Mouse (Mus musculus) forebrain, embryonic 15.5 days (tissue): ENCODE data around the gene Itgam. TPM values are rescaled to one million over a fixed set of nuclear protein-coding genes. Genes with fewer than 3 reads are reported as not detected.

ENCODE experiments used
- ATAC-seq: fragments of 200-750 bp; cut with Nextera tagmentation; replicated peaks from 2 replicates; pipeline ENCODE4 v1.8.0; 2017; ENCODE audit warnings: mild to moderate bottlenecking, moderate TSS enrichment, moderate library complexity
- H3K27ac ChIP-seq: fragments of 300-500 bp; sonication (generic); replicated peaks from 2 replicates; pipeline ENCODE4 v1.5.1; 2015; ENCODE audit warnings: mild to moderate bottlenecking, inconsistent platforms
- H3K27me3 ChIP-seq: fragments of 300-500 bp; sonication (generic); 2 replicates; pipeline ENCODE4 v1.6.1; 2015; ENCODE audit warnings: inconsistent platforms
- H3K36me3 ChIP-seq: fragments of 300-500 bp; sonication (generic); 2 replicates; pipeline ENCODE4 v1.6.1; 2015; ENCODE audit warnings: mild to moderate bottlenecking, inconsistent platforms
- H3K4me1 ChIP-seq: fragments of 300-500 bp; sonication (generic); 2 replicates; pipeline ENCODE4 v1.6.1; 2015; ENCODE audit warnings: inconsistent platforms
- H3K4me2 ChIP-seq: fragments of 300-500 bp; sonication (generic); replicated peaks from 2 replicates; pipeline ENCODE4 v1.6.1; 2015; ENCODE audit warnings: mild to moderate bottlenecking, inconsistent platforms
- H3K4me3 ChIP-seq: fragments of 300-500 bp; sonication (generic); 2 replicates; pipeline ENCODE4 v1.5.1; 2015; ENCODE audit warnings: mild to moderate bottlenecking, inconsistent platforms
- H3K9ac ChIP-seq: fragments of 300-500 bp; sonication (generic); replicated peaks from 2 replicates; pipeline ENCODE4 v1.6.1; 2015; ENCODE audit warnings: mild to moderate bottlenecking, inconsistent platforms
- H3K9me3 ChIP-seq: fragments of 300-500 bp; sonication (generic); 2 replicates; pipeline ENCODE4 v1.6.1; 2016; ENCODE audit warnings: inconsistent platforms
- WGBS: fragments of 180-500 bp; shearing (Covaris S2); methylation state at CpG from one replicate; pipeline ENCODE4 v1.1.7; 2015; ENCODE audit warnings: mixed read lengths; 5-methylcytosine and 5-hydroxymethylcytosine counted together
- polyA plus RNA-seq: library from polyadenylated mRNA; unstranded; fragments of >200 nt; fragmentation: Nextera tagmentation; extraction: Ambion mirVana; gene quantifications from 2 replicates; pipeline ENCODE4 v1.2.1, GENCODE M21; 2015

The Itgam gene
- polyA plus RNA-seq, 1 experiment from 2014 or later = 1.0 TPM

- no peak for ATAC-seq
- no peak overlapping the region for H3K4me3 ChIP-seq
- WGBS = 91% methylated on average over 11 of the region's 11 CpGs
- no peak overlapping the region for H3K27ac ChIP-seq
- H3K27me3 ChIP-seq = no peaks in the 10 kb centered on the region
- no peaks in the 10 kb centered on the region for H3K4me1 ChIP-seq
- H3K36me3 ChIP-seq = no peaks in the 10 kb centered on the region
- no peak overlapping the region for H3K9ac ChIP-seq
- H3K4me2 ChIP-seq = no peak overlapping the region
- H3K9me3 ChIP-seq = no peaks in the 10 kb centered on the region
Measured at GRCm38 (mm10) chr7:128112131-128112530, 49.7 kb downstream of the Itgam start.

DNA sequence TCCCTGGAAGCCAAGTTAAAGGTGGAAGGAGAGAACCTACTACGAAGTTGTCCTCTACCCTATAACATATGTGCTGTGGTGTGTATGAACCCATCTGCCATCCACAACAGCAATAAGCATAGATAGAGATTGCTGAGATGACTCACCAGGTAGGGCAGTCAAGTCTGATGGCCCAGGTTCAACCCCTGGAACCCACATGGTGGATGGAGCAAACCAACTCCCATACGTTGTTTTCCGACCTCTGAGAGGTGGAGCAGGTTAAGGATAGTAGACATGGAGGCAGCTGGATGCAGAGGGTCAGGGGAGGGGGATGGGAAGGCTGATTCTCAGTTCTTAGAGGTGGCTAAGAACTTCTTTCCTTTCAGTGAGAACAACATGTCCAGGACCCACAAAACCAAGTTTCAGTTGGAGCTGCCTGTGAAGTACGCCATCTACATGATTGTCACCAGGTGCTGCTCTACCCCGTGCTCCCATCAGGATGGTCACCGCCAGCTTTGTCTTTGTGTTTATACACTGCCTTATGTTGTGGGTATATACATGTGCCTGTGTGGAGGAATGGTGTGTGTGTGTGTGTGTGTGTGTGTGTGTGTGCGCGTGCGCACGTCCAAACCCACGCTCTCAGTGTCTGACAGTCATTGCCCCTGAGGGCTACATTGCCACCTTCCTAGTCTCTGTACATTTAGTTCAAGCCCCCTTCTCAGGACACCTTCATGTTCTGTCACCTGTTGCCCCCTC lies 52.1 kb downstream of the Itgam start:
- Histone ChIP-seq H3K27ac (no peak overlapping the region), H3K36me3 (no peaks in the 10 kb centered on the region), H3K9me3 (no peaks in the 10 kb centered on the region), H3K9ac (no peak overlapping the region), H3K27me3 (no peaks in the 10 kb centered on the region), H3K4me1 (no peaks in the 10 kb centered on the region), H3K4me2 (no peak overlapping the region), H3K4me3 (no peak overlapping the region)
- WGBS = 88% methylated on average over 11 of the region's 11 CpGs
- no peak for ATAC-seq

DNA sequence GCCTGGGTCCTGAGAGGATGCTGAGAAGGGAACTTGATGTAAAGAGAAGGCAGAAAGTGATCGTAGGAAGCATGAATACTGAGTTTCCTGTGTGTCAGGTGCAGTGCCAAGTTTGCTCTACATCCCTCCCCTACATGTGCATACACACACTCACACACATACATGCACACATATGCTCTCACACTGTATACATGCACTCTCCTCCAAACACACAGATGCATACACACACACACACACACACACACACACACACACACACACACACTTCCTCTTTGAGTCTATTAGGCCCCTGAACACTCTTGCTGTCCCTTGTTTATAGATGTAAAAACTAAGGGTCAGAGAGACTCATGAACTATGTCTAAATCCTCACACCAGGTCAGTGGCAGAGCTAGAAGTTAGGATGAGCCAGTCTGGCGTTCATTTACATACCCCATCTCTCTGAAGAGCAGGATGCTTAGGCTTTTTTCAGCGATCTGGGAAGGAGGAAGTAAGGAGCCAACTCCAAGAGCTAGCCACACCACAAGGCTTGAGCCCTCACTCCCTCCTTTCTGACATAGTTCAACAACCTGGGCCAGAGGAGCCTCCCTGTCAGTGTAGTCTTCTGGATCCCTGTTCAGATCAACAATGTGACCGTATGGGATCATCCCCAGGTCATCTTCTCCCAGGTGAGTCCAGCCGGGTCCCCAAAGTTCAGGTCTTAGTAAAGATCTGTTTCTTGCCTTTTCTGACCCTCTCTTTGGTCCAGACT lies 52.9 kb downstream of the Itgam start:
- Histone ChIP-seq H3K27ac (no peak overlapping the region), H3K9ac (no peak overlapping the region), H3K27me3 (no peaks in the 10 kb centered on the region), H3K4me2 (no peak overlapping the region), H3K9me3 (no peaks in the 10 kb centered on the region), H3K4me1 (no peaks in the 10 kb centered on the region), H3K36me3 (no peaks in the 10 kb centered on the region), H3K4me3 (no peak overlapping the region)
- 78% methylated on average over 5 of the region's 5 CpGs for WGBS
- no peak for ATAC-seq

GRCm38 (mm10) chr7:128116396-128116795 lies 54.0 kb downstream of the Itgam start:
- ATAC-seq = no peak
- Histone ChIP-seq H3K27ac (no peak overlapping the region), H3K9me3 (no peaks in the 10 kb centered on the region), H3K9ac (no peak overlapping the region), H3K36me3 (no peaks in the 10 kb centered on the region), H3K4me3 (no peak overlapping the region), H3K4me1 (no peaks in the 10 kb centered on the region), H3K27me3 (no peaks in the 10 kb centered on the region), H3K4me2 (no peak overlapping the region)
- WGBS = 99% methylated on average over 5 of the region's 5 CpGs

GRCm38 (mm10) chr7:128119726-128120490 lies 57.5 kb downstream of the Itgam start:
- no peaks in the 10 kb centered on the region for H3K4me1 ChIP-seq
- no peaks in the 10 kb centered on the region for H3K27me3 ChIP-seq
- no peaks in the 10 kb centered on the region for H3K36me3 ChIP-seq
- H3K4me2 ChIP-seq = no peak overlapping the region
- no peak overlapping the region for H3K9ac ChIP-seq
- WGBS = 86% methylated on average over 6 of the region's 6 CpGs
- no peak for ATAC-seq
- no peak overlapping the region for H3K27ac ChIP-seq
- H3K9me3 ChIP-seq = no peaks in the 10 kb centered on the region
- H3K4me3 ChIP-seq = no peak overlapping the region

GRCm38 (mm10) chr7:128128741-128129720 lies 66.6 kb downstream of the Itgam start, which contains the start of gene Itgax:
Gene Itgax, plus strand, starts transcription at chr7:128129547.
- H3K4me3 ChIP-seq = no peak within 1 kb of the TSS
- no peaks in the 10 kb centered on the region for H3K4me1 ChIP-seq
- no peak within 1 kb of the TSS for H3K27ac ChIP-seq
- 88% methylated on average over 8 of the region's 8 CpGs for WGBS
- H3K9ac ChIP-seq = no peak within 1 kb of the TSS
- no peaks in the 10 kb centered on the region for H3K9me3 ChIP-seq
- ATAC-seq = no peak
- H3K36me3 ChIP-seq = no peaks in the 10 kb centered on the region
- no peaks in the 10 kb centered on the region for H3K27me3 ChIP-seq
- H3K4me2 ChIP-seq = no peak within 1 kb of the TSS

DNA sequence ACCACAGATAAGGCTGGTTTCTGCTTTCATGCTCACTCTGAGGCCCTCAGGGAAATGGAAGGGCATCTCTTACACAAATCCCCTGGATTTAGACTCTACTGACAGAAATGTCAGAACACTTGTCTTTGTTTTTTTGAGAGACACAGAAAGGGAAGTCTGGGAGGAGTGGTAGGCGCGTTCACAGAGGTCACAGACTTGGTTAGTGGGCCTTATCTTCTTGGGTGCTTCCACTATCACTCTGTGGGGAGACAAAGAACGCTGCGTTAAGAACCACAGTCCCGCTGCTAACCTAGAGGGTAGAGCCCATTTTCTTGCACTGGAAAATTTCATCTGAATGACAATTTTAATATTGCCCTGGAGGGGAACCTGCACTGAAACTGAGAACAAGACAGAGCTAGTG lies 69.7 kb downstream of the Itgam start:
- no peak overlapping the region for H3K4me2 ChIP-seq
- H3K27me3 ChIP-seq = no peaks in the 10 kb centered on the region
- H3K4me1 ChIP-seq = no peaks in the 10 kb centered on the region
- no peaks in the 10 kb centered on the region for H3K36me3 ChIP-seq
- no peaks in the 10 kb centered on the region for H3K9me3 ChIP-seq
- H3K9ac ChIP-seq = no peak overlapping the region
- H3K27ac ChIP-seq = no peak overlapping the region
- WGBS = 94% methylated on average over 5 of the region's 5 CpGs
- ATAC-seq = no peak
- H3K4me3 ChIP-seq = no peak overlapping the region

- Histone ChIP-seq H3K4me2 (no peak overlapping the region), H3K27ac (no peak overlapping the region), H3K27me3 (no peaks in the 10 kb centered on the region), H3K4me1 (no peaks in the 10 kb centered on the region), H3K9me3 (no peaks in the 10 kb centered on the region), H3K4me3 (no peak overlapping the region), H3K9ac (no peak overlapping the region), H3K36me3 (no peaks in the 10 kb centered on the region)
- no peak for ATAC-seq
- 89% methylated on average over 2 of the region's 2 CpGs for WGBS
Measured at GRCm38 (mm10) chr7:128133596-128133995, 71.2 kb downstream of the Itgam start.

GRCm38 (mm10) chr7:128136927-128137326 lies 74.5 kb downstream of the Itgam start:
- Histone ChIP-seq H3K9ac (no peak overlapping the region), H3K9me3 (no peaks in the 10 kb centered on the region), H3K27ac (no peak overlapping the region), H3K36me3 (no peaks in the 10 kb centered on the region), H3K4me1 (no peaks in the 10 kb centered on the region), H3K4me2 (no peak overlapping the region), H3K27me3 (no peaks in the 10 kb centered on the region), H3K4me3 (no peak overlapping the region)
- no peak for ATAC-seq
- 62% methylated on average over 4 of the region's 4 CpGs for WGBS

GRCm38 (mm10) chr7:128139611-128140010 lies 77.2 kb downstream of the Itgam start:
- H3K9ac ChIP-seq = no peak overlapping the region
- H3K4me3 ChIP-seq = no peak overlapping the region
- no peak overlapping the region for H3K27ac ChIP-seq
- no peaks in the 10 kb centered on the region for H3K4me1 ChIP-seq
- no peaks in the 10 kb centered on the region for H3K9me3 ChIP-seq
- no peaks in the 10 kb centered on the region for H3K36me3 ChIP-seq
- H3K4me2 ChIP-seq = no peak overlapping the region
- ATAC-seq = no peak
- 92% methylated on average over 6 of the region's 6 CpGs for WGBS
- no peaks in the 10 kb centered on the region for H3K27me3 ChIP-seq

- Histone ChIP-seq H3K27me3 (no peaks in the 10 kb centered on the region), H3K36me3 (no peaks in the 10 kb centered on the region), H3K4me3 (no peak overlapping the region)
Measured at GRCm38 (mm10) chr7:128150970-128151369, 88.5 kb downstream of the Itgam start.

More at GRCm38 (mm10) chr7:128150970-128151369, 88.5 kb downstream of the Itgam start:
- H3K4me1 ChIP-seq = no peaks in the 10 kb centered on the region
- 93% methylated on average over 8 of the region's 8 CpGs for WGBS
- H3K27ac ChIP-seq = no peak overlapping the region
- H3K4me2 ChIP-seq = no peak overlapping the region
- H3K9ac ChIP-seq = no peak overlapping the region
- ATAC-seq = no peak
- no peaks in the 10 kb centered on the region for H3K9me3 ChIP-seq
